Mouse (Mus musculus): ENCODE measurements around the gene Adprm. TPM values are rescaled to one million over a fixed set of nuclear protein-coding genes. Genes with fewer than 3 reads are reported as not detected.

Adprm gene
- total and polyA plus RNA-seq, 3 experiments, result 31.2 to 53.8 (median 43.4) TPM

- Histone ChIP-seq H3K4me1 (ENCODE audit: control insufficient read depth in 1 of 2, insufficient read depth in 2 of 2) (peaks cover 6 to 9% of the 10 kb centered on the region in 2 experiments), H3K36me3 (replicated peaks in 1 of 2; ENCODE audit: control insufficient read depth in 1 of 2, insufficient read depth in 1 of 2, low read length in 1 of 2) (no peaks in the 10 kb centered on the region), H3K4me2 (ENCODE audit: insufficient read depth, low read depth, poor library complexity, severe bottlenecking) (no peak overlapping the region), H3K79me2 (replicated peaks; ENCODE audit: control insufficient read depth, extremely low read depth, insufficient read depth, poor library complexity, severe bottlenecking) (no peaks in the 10 kb centered on the region), H3K9ac (ENCODE audit: insufficient read depth, low read depth) (no peak overlapping the region), H3K4me3 (replicated peaks in 1 of 3; ENCODE audit: low read depth in 2 of 3, low read length in 2 of 3, poor library complexity in 1 of 3) (no peak overlapping the region), H3K9me3 (replicated peaks; ENCODE audit: low read length) (no peaks in the 10 kb centered on the region), H3K27ac (ENCODE audit: insufficient read depth, low read depth) (no peak overlapping the region), H3K27me3 (replicated peaks) (peaks cover 42% of the 10 kb centered on the region)
- dilution Hi-C loops (cut with MboI; ENCODE audit: extremely low pct_ligation_motif_present, extremely low pct_unique_long_range_greater_than_20kb, low sequenced_read_pairs) (no loop called here), in situ Hi-C loops (cut with MboI; ENCODE audit: low pct_ligation_motif_present, low pct_unique_long_range_greater_than_20kb, low sequenced_read_pairs) (no loop called here)
- TF ChIP-seq POLR2AphosphoS2 (IDR thresholded peaks at IDR 0.05; ENCODE audit: low read depth, low read length), result no peak
- TF ChIP-seq ZC3H11A (IDR thresholded peaks at IDR 0.05; ENCODE audit: low read depth, low read length), result no peak
- no peak for TF ChIP-seq TBP (conservative IDR thresholded peaks at IDR 0.05; ENCODE audit: low read depth, low read length)
- TF ChIP-seq MAX (IDR thresholded peaks at IDR 0.05; ENCODE audit: low read length), result no peak
- peak; percentile 74 for TF ChIP-seq SMC3 (IDR thresholded peaks at IDR 0.05; ENCODE audit: low read depth, low read length)
- no peak for TF ChIP-seq EP300 (IDR thresholded peaks at IDR 0.05; ENCODE audit: low read length)
- no peak for TF ChIP-seq ETS1 (conservative IDR thresholded peaks at IDR 0.05; ENCODE audit: low read depth, low read length)
- no peak for TF ChIP-seq MAFK (IDR thresholded peaks at IDR 0.05; ENCODE audit: insufficient replicate concordance, low read length)
- TF ChIP-seq HCFC1 (IDR thresholded peaks at IDR 0.05; ENCODE audit: low read depth, low read length), result no peak
- TF ChIP-seq RAD21 (IDR thresholded peaks at IDR 0.05; ENCODE audit: low read depth, low read length), result peak; percentile 56
- TF ChIP-seq CTCF (conservative IDR thresholded peaks at IDR 0.05 in 1 of 2, IDR thresholded peaks at IDR 0.05 in 1 of 2; ENCODE audit: low read depth in 2 of 2, low read length in 2 of 2), result peak; percentile 89 to 95
- no peak for TF ChIP-seq BHLHE40 (IDR thresholded peaks at IDR 0.05; ENCODE audit: low read depth, low read length)
- TF ChIP-seq CHD1 (IDR thresholded peaks at IDR 0.05; ENCODE audit: low read depth, low read length), result no peak
- no peak for TF ChIP-seq UBTF (IDR thresholded peaks at IDR 0.05; ENCODE audit: low read depth, low read length)
- no peak for TF ChIP-seq ELF1 (IDR thresholded peaks at IDR 0.05; ENCODE audit: low read depth, low read length)
- TF ChIP-seq RCOR1 (conservative IDR thresholded peaks at IDR 0.05; ENCODE audit: low read depth, low read length), result no peak
- DNase-seq (ENCODE audit: extremely low read depth), result peak; percentile 57
These were observed 47.8 kb upstream of the Adprm start for GRCm38 (mm10) chr11:67100169-67100568.

- in situ Hi-C loops (cut with MboI; ENCODE audit: low pct_ligation_motif_present, low pct_unique_long_range_greater_than_20kb, low sequenced_read_pairs) (no loop called here), dilution Hi-C loops (cut with MboI; ENCODE audit: extremely low pct_ligation_motif_present, extremely low pct_unique_long_range_greater_than_20kb, low sequenced_read_pairs) (no loop called here)
- H3K4me3 ChIP-seq (replicated peaks in 1 of 3; ENCODE audit: low read depth in 2 of 3, low read length in 2 of 3, poor library complexity in 1 of 3), result no peak overlapping the region
- peaks cover 0 to 1% of the 10 kb centered on the region in 2 experiments; a peak in 2 of 4 replicates for H3K4me1 ChIP-seq (ENCODE audit: control insufficient read depth in 1 of 2, insufficient read depth in 2 of 2)
- TF ChIP-seq ELF1 (IDR thresholded peaks at IDR 0.05; ENCODE audit: low read depth, low read length), result no peak
- H3K4me2 ChIP-seq (ENCODE audit: insufficient read depth, low read depth, poor library complexity, severe bottlenecking), result no peak overlapping the region
- H3K79me2 ChIP-seq (replicated peaks; ENCODE audit: control insufficient read depth, extremely low read depth, insufficient read depth, poor library complexity, severe bottlenecking), result no peaks in the 10 kb centered on the region
- H3K9ac ChIP-seq (ENCODE audit: insufficient read depth, low read depth), result no peak overlapping the region
- no peak for DNase-seq (ENCODE audit: extremely low read depth)
- H3K36me3 ChIP-seq (replicated peaks in 1 of 2; ENCODE audit: control insufficient read depth in 1 of 2, insufficient read depth in 1 of 2, low read length in 1 of 2), result no peaks in the 10 kb centered on the region
- H3K27ac ChIP-seq (ENCODE audit: insufficient read depth, low read depth), result no peak overlapping the region
- H3K9me3 ChIP-seq (replicated peaks; ENCODE audit: low read length), result peaks cover 2% of the 10 kb centered on the region
- H3K27me3 ChIP-seq (replicated peaks), result peaks cover 50% of the 10 kb centered on the region
These were observed 46.8 kb upstream of the Adprm start for GRCm38 (mm10) chr11:67099241-67099640.

All from CH12.LX (cell line).